Mouse (Mus musculus): ENCODE results near the gene D430041D05Rik.
"Not testable (repeated sequence)": the region's sequence is repeated elsewhere in the genome, so short reads cannot be mapped to it uniquely, and the experiment has no call there.

Gene D430041D05Rik

DNA sequence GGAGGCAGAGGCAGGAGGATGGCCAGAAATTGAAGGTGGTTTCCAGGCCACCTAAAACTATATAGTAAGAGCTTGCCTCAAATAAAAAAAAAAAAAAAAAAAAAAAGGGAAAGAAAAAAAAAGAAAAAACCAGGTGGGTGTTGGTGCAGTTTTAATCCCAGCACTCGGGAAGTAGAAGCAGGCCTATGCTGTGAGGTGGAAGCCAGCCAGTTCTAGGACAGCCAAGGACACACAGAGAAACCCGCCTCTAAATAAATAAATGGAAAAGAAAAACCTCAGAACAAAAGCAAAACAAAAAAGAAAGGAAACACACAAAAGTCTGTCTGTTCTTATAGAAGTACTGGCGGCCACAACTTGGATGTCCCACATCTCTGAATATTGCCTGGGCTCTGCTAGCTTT lies 295.9 kb downstream of the D430041D05Rik start:
- DNase-seq (ENCODE audit: low read depth): no peak

DNA sequence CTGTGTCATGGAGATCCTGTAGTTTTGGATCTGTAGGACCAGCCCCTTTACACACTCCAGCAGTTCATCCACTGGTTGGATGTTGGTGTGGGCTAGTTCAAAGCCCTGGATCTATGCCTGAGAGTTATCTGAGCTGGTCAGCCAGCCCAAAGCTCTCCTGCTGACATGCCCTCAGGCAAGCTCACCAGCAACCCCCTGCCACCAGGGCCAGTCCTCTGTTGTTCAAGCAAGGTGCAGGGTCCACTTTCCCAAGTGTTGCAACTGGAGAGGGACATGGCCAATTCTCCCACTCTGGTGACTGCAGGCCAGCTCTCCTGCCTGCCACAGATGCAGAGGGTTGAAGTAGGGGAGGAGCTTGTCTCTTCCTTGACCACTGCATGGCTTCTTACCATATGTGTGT lies 297.2 kb downstream of the D430041D05Rik start:
- DNase-seq (ENCODE audit: low read depth): not testable (repeated sequence)

DNA sequence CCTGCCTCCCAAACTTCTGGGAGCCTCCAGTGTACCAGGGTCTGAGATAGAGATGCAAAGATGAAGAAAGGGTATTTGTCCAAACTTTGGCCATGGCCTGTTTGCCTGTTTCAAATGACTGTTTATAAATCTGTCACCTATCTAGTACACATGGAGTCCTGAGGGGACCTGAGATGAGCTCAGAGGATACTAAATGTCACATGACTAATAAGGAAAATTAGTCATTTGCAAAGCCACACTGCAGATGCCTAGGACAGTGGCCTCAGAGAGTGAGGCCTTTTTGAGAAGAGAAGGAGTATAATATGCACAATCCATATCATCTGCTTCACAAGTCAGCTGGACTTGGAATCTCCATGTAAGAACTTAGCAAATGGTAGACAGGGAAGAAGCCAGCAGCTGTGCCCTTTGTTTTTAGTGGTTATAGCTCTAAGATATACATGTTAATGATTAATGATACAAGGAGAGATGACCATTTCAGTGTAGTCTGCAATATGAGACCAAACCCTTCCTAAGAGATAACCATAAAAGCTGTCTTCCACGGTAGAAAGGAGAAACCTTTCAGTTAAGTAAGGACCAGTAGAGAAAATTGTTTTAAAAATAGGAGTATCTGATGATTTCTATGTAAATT lies 299.5 kb downstream of the D430041D05Rik start:
- DNase-seq (ENCODE audit: low read depth): not testable (repeated sequence)

DNA sequence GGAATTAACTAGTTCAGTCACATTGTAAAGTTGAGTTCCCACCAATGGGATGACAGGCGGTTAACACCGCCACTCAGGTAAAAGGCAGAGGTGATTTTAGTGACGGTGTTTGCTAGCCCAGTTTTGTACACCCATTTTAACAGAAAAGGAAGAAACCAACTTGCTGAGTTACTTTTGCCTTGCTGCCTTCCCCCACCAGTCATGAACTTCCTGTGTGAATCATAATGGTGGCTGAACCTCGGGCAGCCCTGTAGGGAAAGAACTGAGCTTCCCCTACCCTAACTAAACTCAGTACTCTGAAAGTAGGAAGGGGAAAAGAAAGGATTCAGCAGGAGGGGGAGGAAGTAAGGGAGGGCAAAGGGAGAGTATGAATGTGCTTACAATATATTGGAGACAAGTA lies 300.8 kb downstream of the D430041D05Rik start:
- no peak for DNase-seq (ENCODE audit: low read depth)

DNA sequence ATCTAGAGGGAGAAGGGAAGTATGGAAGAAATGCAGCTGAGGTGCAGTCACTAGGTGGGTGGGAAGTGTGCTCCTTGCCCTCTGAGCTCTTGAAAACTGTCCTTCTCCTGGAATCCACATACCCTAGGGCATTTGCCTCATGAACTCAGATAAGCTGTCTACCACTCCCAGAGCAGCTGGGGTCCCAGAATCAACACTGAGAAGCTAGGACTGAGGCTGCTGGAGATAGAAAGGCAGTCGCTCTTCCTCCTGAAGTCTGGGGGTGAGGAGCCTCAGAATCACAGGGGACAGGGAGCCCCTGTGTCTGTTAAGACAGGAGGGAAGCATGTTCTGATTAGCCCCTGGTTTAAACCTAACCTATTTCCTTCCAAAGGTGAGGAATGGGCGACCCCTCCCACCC lies 301.3 kb downstream of the D430041D05Rik start:
- DNase-seq (ENCODE audit: low read depth): no peak

DNA sequence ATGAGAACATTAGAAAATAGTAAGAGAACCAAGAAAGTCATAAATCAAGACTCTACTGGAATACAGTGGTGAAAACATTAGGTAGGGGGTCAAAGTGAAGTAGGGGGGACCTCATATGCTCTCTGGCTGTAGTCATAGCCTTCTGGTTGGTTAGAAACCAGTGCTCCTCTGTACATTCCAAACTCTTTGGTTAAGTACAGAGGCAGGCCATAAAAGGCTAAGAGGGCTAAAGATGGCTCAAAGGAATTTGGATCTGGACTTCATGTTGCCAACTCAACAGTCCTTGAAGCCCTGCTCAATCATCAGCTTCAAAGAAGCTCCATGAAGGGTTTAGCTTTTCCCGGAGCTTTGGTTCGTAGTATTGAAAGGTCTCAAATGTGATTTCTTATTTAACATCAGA lies 301.8 kb downstream of the D430041D05Rik start:
- DNase-seq (ENCODE audit: low read depth): not testable (repeated sequence)

DNA sequence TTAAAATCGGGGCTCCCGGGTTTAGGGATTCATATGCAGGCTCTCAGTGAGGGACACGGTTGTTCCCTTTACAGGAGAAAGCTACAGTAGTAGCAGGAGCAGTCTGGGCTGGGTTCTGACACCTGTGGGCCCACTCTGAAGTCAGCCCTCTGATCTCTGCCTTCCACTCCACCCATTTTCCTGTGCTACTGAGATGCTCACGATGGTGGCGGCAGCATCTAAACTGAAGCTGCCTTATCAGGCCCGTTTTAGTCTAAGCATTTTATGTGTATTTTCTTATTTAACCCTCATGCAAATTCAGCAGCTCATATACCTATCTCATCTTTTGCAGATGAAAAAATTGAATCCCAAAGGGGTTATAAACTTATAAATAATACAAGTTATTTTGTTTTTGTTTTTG lies 306.0 kb downstream of the D430041D05Rik start:
- no peak for DNase-seq (ENCODE audit: low read depth)

DNA sequence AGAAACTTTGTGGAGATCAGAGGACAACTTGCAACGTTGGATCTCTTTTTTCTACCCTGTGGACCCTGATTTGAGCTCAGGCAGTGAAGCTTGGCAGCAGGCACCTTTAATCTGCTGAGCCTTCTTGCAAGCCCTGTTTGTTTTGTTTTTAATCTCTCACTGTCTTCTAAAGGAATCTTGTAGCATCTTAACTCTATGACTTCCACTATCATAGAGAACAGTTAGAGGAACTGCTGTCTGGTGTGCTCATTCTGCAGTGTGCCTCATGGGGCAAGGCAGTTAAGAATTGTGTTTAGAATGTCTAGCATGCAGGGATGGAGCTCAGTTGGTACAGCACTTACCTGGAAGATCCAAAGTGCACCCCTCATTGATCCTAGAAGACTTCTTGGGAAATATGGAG lies 310.9 kb downstream of the D430041D05Rik start:
- no peak for DNase-seq (ENCODE audit: low read depth)

DNA sequence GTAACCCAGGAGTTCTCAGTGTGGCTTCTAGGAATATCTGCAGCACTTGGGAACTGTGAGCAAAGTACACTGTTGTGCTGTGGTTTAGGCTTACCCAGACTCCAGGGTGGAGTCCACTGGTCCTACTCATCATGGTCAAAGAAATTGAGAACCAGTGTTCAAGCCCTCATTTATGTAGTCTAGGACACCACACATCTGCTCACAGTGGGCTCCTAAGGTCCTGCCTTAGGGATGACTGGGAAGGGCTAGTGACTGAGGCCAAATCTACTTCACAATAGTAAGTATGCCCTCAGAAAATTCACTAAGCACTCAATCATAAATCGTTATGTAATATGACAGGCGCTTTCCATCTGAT lies 311.6 kb downstream of the D430041D05Rik start:
- no peak for DNase-seq (ENCODE audit: low read depth)

DNA sequence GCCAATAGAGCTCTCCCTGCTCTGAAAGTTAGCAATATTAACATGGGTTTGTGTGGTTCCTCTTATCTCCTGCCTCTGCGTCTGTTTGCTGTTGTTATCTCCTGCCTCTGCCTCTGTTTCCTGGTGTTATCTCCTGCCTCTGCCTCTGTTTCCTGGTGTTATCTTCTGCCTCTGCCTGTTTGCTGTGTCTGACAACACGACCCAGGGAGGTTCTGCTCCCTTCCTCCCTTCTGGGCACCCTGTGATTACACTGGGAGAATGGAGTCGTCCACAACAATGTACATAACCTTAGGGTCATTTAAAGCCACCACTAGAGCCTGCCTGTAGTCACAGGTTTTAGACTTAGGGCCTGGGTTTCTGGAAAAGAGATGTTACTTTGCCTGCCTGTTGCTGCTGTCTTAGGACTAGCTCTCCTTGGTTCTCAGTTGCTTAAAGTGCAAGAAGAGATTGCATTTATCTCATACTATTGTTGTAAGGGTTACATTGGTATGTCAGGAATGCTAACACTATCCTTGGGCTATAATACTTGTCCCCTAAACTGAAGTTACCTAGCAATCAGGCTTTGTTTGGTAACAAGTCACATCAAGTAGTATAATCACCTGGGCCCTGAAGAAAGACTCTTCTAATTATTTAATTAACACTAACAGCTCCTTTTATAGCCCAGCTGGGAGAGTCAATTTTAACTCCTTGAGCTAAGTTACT lies 312.1 kb downstream of the D430041D05Rik start:
- no peak for DNase-seq (ENCODE audit: low read depth)

DNA sequence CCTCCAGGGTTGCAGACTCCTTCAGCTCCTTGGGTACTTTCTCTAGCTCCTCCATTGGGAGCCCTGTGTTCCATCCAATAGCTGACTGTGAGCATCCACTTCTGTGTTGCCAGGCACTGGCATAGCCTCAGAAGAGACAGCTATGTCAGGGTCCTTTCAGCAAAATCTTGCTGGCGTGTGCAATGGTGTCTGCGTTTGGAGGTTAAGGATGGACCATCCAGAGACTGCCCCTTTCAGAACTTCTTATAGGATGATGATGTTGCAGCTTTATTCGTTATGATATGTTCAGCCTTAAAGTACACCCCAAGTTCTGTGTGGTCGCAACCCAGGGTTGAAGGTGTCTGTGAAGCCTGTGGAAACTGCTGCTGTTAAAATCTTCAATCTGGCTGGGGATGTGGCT lies 313.4 kb downstream of the D430041D05Rik start:
- not testable (repeated sequence) for DNase-seq (ENCODE audit: low read depth)

DNA sequence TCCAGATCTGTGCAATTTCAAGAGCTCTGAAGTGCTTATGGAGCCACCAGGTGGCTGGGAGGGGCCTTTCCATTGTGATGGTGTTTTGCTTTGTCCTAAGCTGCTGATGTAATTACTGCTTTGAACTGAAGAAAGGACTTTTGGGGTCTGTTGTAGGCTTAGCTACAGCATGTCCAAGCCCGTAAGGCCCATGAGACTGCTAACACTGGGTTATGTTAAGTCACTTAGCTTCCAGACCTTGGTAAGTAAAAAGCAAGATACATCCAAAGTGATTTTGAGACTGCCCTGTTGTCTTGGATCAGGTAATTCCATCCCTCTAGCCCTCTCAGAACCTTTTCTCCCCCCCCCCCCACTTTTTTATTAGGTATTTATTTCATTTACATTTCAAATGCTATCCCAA lies 314.0 kb downstream of the D430041D05Rik start:
- DNase-seq (ENCODE audit: low read depth): not testable (repeated sequence)

DNA sequence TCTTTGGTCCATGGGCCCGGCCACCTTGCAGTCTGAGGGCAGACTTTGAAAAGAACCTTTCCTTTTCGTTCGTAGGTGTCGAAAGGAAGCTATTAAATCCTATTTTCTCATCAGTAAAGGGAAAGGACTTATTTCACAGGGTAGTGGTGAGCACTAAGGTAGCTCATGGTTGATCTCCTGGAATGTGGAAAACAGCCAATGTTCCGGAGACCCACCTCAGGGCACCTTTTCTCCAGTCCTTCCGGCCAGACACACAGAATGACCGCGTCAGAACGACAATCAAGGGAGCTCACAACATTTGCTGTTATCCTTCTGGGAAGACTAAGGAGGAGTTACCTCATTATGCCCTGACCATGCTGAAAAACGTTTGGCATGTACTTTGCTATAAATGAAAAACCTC lies 314.6 kb downstream of the D430041D05Rik start:
- DNase-seq (ENCODE audit: low read depth): no peak

DNA sequence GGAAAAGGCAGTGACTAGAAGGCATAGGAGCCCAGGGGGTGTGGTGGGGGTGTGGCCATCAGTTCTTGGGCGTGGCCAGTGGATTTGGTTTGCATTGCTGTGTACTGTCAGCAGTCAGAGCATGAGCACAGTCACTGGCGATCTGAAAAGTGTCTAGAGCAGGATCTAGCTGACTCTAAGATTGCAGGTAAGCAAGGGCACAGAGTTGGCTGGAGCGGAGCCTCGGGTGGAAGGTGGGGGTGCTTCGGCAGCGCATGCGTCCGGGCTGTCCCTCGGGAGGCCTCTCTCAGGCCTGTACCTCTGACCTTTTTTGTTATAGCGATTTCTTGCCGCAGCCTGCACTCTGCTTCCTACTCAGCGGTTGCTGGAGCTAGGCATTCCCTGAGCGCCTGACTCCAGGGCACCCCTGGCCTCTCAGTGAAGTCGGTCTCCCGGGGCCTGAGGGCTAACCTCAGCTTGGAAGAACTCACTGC lies 315.0 kb downstream of the D430041D05Rik start, which contains the start of gene Cd59a:
Gene Cd59a (plus strand): TSS at position 61 of the 473 bp plus-strand sequence.
- peak; percentile 87 for DNase-seq (ENCODE audit: low read depth)

DNA sequence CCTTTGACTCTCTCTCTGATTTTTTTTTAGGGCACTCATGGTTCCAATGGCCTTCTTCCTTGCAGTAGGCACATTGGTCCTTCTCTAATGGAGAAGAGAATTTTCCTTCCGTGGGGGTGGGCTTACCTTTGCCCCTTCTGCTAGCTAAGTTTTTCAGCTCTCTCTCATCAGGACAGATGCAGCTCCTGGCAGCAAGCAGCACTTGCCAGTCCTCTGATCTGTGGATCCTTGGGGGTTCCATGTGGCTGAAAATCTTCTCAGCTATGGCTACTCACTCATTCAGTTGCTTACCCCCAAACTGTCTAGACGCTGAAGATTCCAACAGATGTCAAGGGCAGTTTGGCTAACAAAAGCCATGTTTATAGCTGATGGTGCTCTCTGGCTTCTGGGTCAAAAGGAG lies 317.5 kb downstream of the D430041D05Rik start:
- no peak for DNase-seq (ENCODE audit: low read depth)

Measured in NIH3T3 (cell line).